Mouse (Mus musculus): Measurements from ENCODE around the gene Gamt. TPM values are rescaled to one million over a fixed set of nuclear protein-coding genes. Genes with fewer than 3 reads are reported as not detected.
"Not testable (repeated sequence)": the region's sequence is repeated elsewhere in the genome, so short reads cannot be mapped to it uniquely, and the experiment has no call there.

The Gamt gene
- polyA plus RNA-seq, 1 experiment from 2014 or later: 22.3 TPM

- Histone ChIP-seq H3K4me3 (no peak overlapping the region), H3K27ac (no peak overlapping the region), H3K4me1 (replicated peaks) (peaks cover 31% of the 10 kb centered on the region), H3K9me3 (no peaks in the 10 kb centered on the region), H3K4me2 (no peak overlapping the region), H3K36me3 (peaks cover 49% of the 10 kb centered on the region), H3K9ac (no peak overlapping the region), H3K27me3 (no peaks in the 10 kb centered on the region)
- no peak for ATAC-seq (ENCODE audit: low FRiP score)
- WGBS: 94% methylated on average over 11 of the region's 11 CpGs
Observed at GRCm38 (mm10) chr10:80252493-80253274, 8.1 kb downstream of the Gamt start.

GRCm38 (mm10) chr10:80252011-80252410 is 8.8 kb downstream of the Gamt start:
- Histone ChIP-seq H3K9me3 (no peaks in the 10 kb centered on the region), H3K36me3 (peaks cover 44% of the 10 kb centered on the region), H3K27ac (no peak overlapping the region), H3K4me1 (replicated peaks) (peaks cover 31% of the 10 kb centered on the region), H3K9ac (peak overlapping the region; percentile 49; the same call in 1 of the 2 replicates), H3K4me2 (no peak overlapping the region), H3K27me3 (no peaks in the 10 kb centered on the region), H3K4me3 (no peak overlapping the region)
- ATAC-seq (ENCODE audit: low FRiP score): no peak

GRCm38 (mm10) chr10:80250573-80250972 is 10.2 kb downstream of the Gamt start:
- no peak for ATAC-seq (ENCODE audit: low FRiP score)

GRCm38 (mm10) chr10:80250059-80250458 is 10.8 kb downstream of the Gamt start:
- 46% methylated on average over 2 of the region's 2 CpGs for WGBS
- H3K36me3 ChIP-seq: peaks cover 24% of the 10 kb centered on the region
- peak overlapping the region; percentile 97 for H3K4me2 ChIP-seq
- H3K4me1 ChIP-seq (replicated peaks): peaks cover 30% of the 10 kb centered on the region
- H3K27me3 ChIP-seq: no peaks in the 10 kb centered on the region
- H3K27ac ChIP-seq: peak overlapping the region; percentile 91; the same call in 1 of the 2 replicates
- H3K9ac ChIP-seq: peak overlapping the region; percentile 82
- peak overlapping the region; percentile 71 for H3K4me3 ChIP-seq
- no peaks in the 10 kb centered on the region for H3K9me3 ChIP-seq
- ATAC-seq (ENCODE audit: low FRiP score): no peak

More at GRCm38 (mm10) chr10:80250573-80250972, 10.2 kb downstream of the Gamt start:
- H3K27ac ChIP-seq: no peak overlapping the region
- H3K9me3 ChIP-seq: no peaks in the 10 kb centered on the region
- 0 out of 2 replicates have a peak overlapping the region, but pooled peaks have one; percentile 82 for H3K9ac ChIP-seq
- WGBS: 91% methylated on average over 4 of the region's 4 CpGs
- H3K4me2 ChIP-seq: peak overlapping the region; percentile 97
- H3K4me1 ChIP-seq (replicated peaks): peaks cover 25% of the 10 kb centered on the region
- H3K4me3 ChIP-seq: peak overlapping the region; percentile 71
- H3K36me3 ChIP-seq: peaks cover 30% of the 10 kb centered on the region
- no peaks in the 10 kb centered on the region for H3K27me3 ChIP-seq

GRCm38 (mm10) chr10:80248971-80249640 is 11.7 kb downstream of the Gamt start, which contains the start of gene Ndufs7:
Ndufs7 (plus strand) TSS chr10:80249121.
- WGBS: under 1% methylated on average over 53 of the region's 53 CpGs
- ATAC-seq (ENCODE audit: low FRiP score): peak; percentile 88

GRCm38 (mm10) chr10:80248437-80248836 is 12.4 kb downstream of the Gamt start:
- not testable (repeated sequence) for H3K27me3 ChIP-seq; H3K9ac ChIP-seq; ATAC-seq (ENCODE audit: low FRiP score); H3K9me3 ChIP-seq
- H3K27ac ChIP-seq: 0 out of 2 replicates have a peak overlapping the region, but pooled peaks have one; percentile 23
- peak overlapping the region; percentile 97 for H3K4me2 ChIP-seq
- peaks cover 20% of the 10 kb centered on the region for H3K36me3 ChIP-seq
- H3K4me3 ChIP-seq: peak overlapping the region; percentile 71; the same call in 1 of the 2 replicates
- peaks cover 30% of the 10 kb centered on the region for H3K4me1 ChIP-seq (replicated peaks)
- WGBS: 49% methylated on average over 3 of the region's 3 CpGs

More at GRCm38 (mm10) chr10:80248971-80249640, 11.7 kb downstream of the Gamt start, which contains the start of gene Ndufs7:
- H3K27ac ChIP-seq: peak within 1 kb of the TSS; percentile 91
- H3K4me3 ChIP-seq: peak within 1 kb of the TSS; percentile 71
- peaks cover 20% of the 10 kb centered on the region for H3K36me3 ChIP-seq
- no peaks in the 10 kb centered on the region for H3K9me3 ChIP-seq
- H3K27me3 ChIP-seq: no peaks in the 10 kb centered on the region
- H3K4me1 ChIP-seq (replicated peaks): peaks cover 30% of the 10 kb centered on the region
- peak within 1 kb of the TSS; percentile 82 for H3K9ac ChIP-seq
- peak within 1 kb of the TSS; percentile 97 for H3K4me2 ChIP-seq

- no peak overlapping the region for H3K4me2 ChIP-seq
- peaks cover 30% of the 10 kb centered on the region for H3K4me1 ChIP-seq (replicated peaks)
- H3K4me3 ChIP-seq: no peak overlapping the region
- no peak for ATAC-seq (ENCODE audit: low FRiP score)
- 44% methylated on average over 6 of the region's 6 CpGs for WGBS
- H3K27ac ChIP-seq: 0 out of 2 replicates have a peak overlapping the region, but pooled peaks have one; percentile 23
- H3K27me3 ChIP-seq: no peaks in the 10 kb centered on the region
- H3K36me3 ChIP-seq: peaks cover 22% of the 10 kb centered on the region
- no peaks in the 10 kb centered on the region for H3K9me3 ChIP-seq
- H3K9ac ChIP-seq: no peak overlapping the region
Observed at GRCm38 (mm10) chr10:80247849-80248248, 13.0 kb downstream of the Gamt start.

GRCm38 (mm10) chr10:80245600-80245999 is 15.2 kb downstream of the Gamt start:
- WGBS: 5% methylated on average over 4 of the region's 4 CpGs
- H3K9ac ChIP-seq: peak overlapping the region; percentile 49; the same call in 1 of the 2 replicates
- ATAC-seq (ENCODE audit: low FRiP score): no peak

GRCm38 (mm10) chr10:80244791-80245399 is 15.9 kb downstream of the Gamt start:
- peak overlapping the region; percentile 62; the same call in 1 of the 2 replicates for H3K27ac ChIP-seq
- H3K9me3 ChIP-seq: no peaks in the 10 kb centered on the region
- WGBS: 34% methylated on average over 5 of the region's 5 CpGs
- no peaks in the 10 kb centered on the region for H3K27me3 ChIP-seq
- ATAC-seq (ENCODE audit: low FRiP score): no peak
- peak overlapping the region; percentile 49; the same call in 1 of the 2 replicates for H3K9ac ChIP-seq
- H3K4me2 ChIP-seq: no peak overlapping the region
- H3K36me3 ChIP-seq: peaks cover 46% of the 10 kb centered on the region
- H3K4me1 ChIP-seq (replicated peaks): peaks cover 13% of the 10 kb centered on the region
- no peak overlapping the region for H3K4me3 ChIP-seq

More at GRCm38 (mm10) chr10:80245600-80245999, 15.2 kb downstream of the Gamt start:
- Histone ChIP-seq H3K4me2 (no peak overlapping the region), H3K36me3 (peaks cover 39% of the 10 kb centered on the region), H3K9me3 (no peaks in the 10 kb centered on the region), H3K4me1 (replicated peaks) (peaks cover 20% of the 10 kb centered on the region), H3K27ac (peak overlapping the region; percentile 62; the same call in 1 of the 2 replicates), H3K27me3 (no peaks in the 10 kb centered on the region), H3K4me3 (no peak overlapping the region)

- H3K27me3 ChIP-seq: no peaks in the 10 kb centered on the region
- ATAC-seq (ENCODE audit: low FRiP score): no peak
- H3K4me2 ChIP-seq: no peak overlapping the region
- H3K27ac ChIP-seq: no peak overlapping the region
- H3K4me3 ChIP-seq: no peak overlapping the region
- H3K4me1 ChIP-seq (replicated peaks): peaks cover 10% of the 10 kb centered on the region
- H3K9ac ChIP-seq: peak overlapping the region; percentile 9; the same call in 1 of the 2 replicates
- H3K36me3 ChIP-seq: peaks cover 69% of the 10 kb centered on the region
- H3K9me3 ChIP-seq: no peaks in the 10 kb centered on the region
- WGBS: 95% methylated on average over 3 of the region's 3 CpGs
Observed at GRCm38 (mm10) chr10:80242607-80243006, 18.2 kb downstream of the Gamt start.

GRCm38 (mm10) chr10:80242088-80242487 is 18.7 kb downstream of the Gamt start:
- Histone ChIP-seq H3K4me2 (no peak overlapping the region), H3K9ac (peak overlapping the region; percentile 9), H3K27me3 (no peaks in the 10 kb centered on the region), H3K9me3 (no peaks in the 10 kb centered on the region), H3K27ac (no peak overlapping the region), H3K4me3 (no peak overlapping the region), H3K36me3 (peaks cover 74% of the 10 kb centered on the region), H3K4me1 (replicated peaks) (peaks cover 10% of the 10 kb centered on the region)
- no peak for ATAC-seq (ENCODE audit: low FRiP score)
- 74% methylated on average over 9 of the region's 9 CpGs for WGBS

GRCm38 (mm10) chr10:80239791-80240190 is 21.0 kb downstream of the Gamt start:
- Histone ChIP-seq H3K4me2 (no peak overlapping the region), H3K27ac (no peak overlapping the region), H3K27me3 (no peaks in the 10 kb centered on the region), H3K9ac (no peak overlapping the region), H3K4me1 (replicated peaks) (no peaks in the 10 kb centered on the region; the same call in 1 of the 2 replicates), H3K36me3 (peaks cover 96% of the 10 kb centered on the region), H3K9me3 (no peaks in the 10 kb centered on the region), H3K4me3 (no peak overlapping the region)
- ATAC-seq (ENCODE audit: low FRiP score): no peak
- WGBS: 93% methylated on average over 6 of the region's 6 CpGs
